Mouse (Mus musculus) lung, postnatal 0 days (tissue): ENCODE data around the gene Kctd11. TPM values are rescaled to one million over a fixed set of nuclear protein-coding genes. Genes with fewer than 3 reads are reported as not detected.

ENCODE experiments used
- ATAC-seq: fragments of 200-750 bp; cut with Nextera tagmentation; 2 replicates; pipeline ENCODE4 v1.8.0; 2017; ENCODE audit warnings: moderate library complexity
- DNase-seq: peaks from one replicate; pipeline ENCODE4 v3.0.0-alpha.2; 2016; ENCODE audit warnings: low spot score
- H3K27ac ChIP-seq: fragments of 300-500 bp; sonication (generic); 2 replicates; pipeline ENCODE4 v1.5.1; 2014; ENCODE audit warnings: antibody characterized with exemption, mild to moderate bottlenecking, low read length, mixed read lengths
- H3K27me3 ChIP-seq: fragments of 300-500 bp; sonication (generic); replicated peaks from 2 replicates; pipeline ENCODE4 v1.6.1; 2014; ENCODE audit warnings: low read length, mixed read lengths; ENCODE audit not compliant: insufficient read depth
- H3K36me3 ChIP-seq: fragments of 300-500 bp; sonication (generic); 2 replicates; pipeline ENCODE4 v1.6.1; 2014; ENCODE audit warnings: low read length, mixed read lengths; ENCODE audit not compliant: insufficient read depth
- H3K4me1 ChIP-seq: fragments of 300-500 bp; sonication (generic); 2 replicates; pipeline ENCODE4 v1.6.1; 2014; ENCODE audit warnings: antibody characterized with exemption, low read depth, low read length, mixed read lengths; ENCODE audit not compliant: insufficient read depth
- H3K4me2 ChIP-seq: fragments of 300-500 bp; sonication (generic); replicated peaks from 2 replicates; pipeline ENCODE4 v1.6.1; 2014; ENCODE audit warnings: low read depth, mild to moderate bottlenecking, low read length, moderate library complexity, mixed read lengths
- H3K4me3 ChIP-seq: fragments of 300-500 bp; sonication (generic); 2 replicates; pipeline ENCODE4 v1.5.1; 2014; ENCODE audit warnings: low read depth, low read length
- H3K9ac ChIP-seq: fragments of 300-500 bp; sonication (generic); replicated peaks from 2 replicates; pipeline ENCODE4 v1.6.1; 2014; ENCODE audit warnings: low read depth, mild to moderate bottlenecking
- H3K9me3 ChIP-seq: fragments of 300-500 bp; sonication (generic); 2 replicates; pipeline ENCODE4 v1.6.1; 2016; ENCODE audit warnings: low read length, mixed read lengths
- CTCF ChIP-seq: IDR thresholded peaks from 2 replicates; pipeline ENCODE4 v1.5.1; 2016; ENCODE audit warnings: antibody characterized with exemption, mild to moderate bottlenecking
- EP300 ChIP-seq: IDR thresholded peaks from 2 replicates; pipeline ENCODE4 v1.6.1; 2016; ENCODE audit warnings: antibody characterized with exemption, mild to moderate bottlenecking, control low read depth
- WGBS: fragments of 180-500 bp; shearing (Covaris S2); extraction: QIAGEN DNeasy Blood & Tissue Kit; methylation state at CpG from one replicate; pipeline ENCODE4 v1.1.7; 2014; 5-methylcytosine and 5-hydroxymethylcytosine counted together
- polyA plus RNA-seq: library from polyadenylated mRNA; unstranded; fragments of >200 nt; fragmentation: Nextera tagmentation; extraction: Ambion mirVana; gene quantifications from 2 replicates; pipeline ENCODE4 v1.2.1, GENCODE M21; 2015

The Kctd11 gene
- polyA plus RNA-seq, 1 experiment from 2014 or later, result 10.1 TPM

GRCm38 (mm10) chr11:69913554-69914371 lies 32.6 kb upstream of the Kctd11 start, which contains the start of gene Gps2:
Gene Gps2, plus strand, starts transcription at chr11:69913888.
- H3K36me3 ChIP-seq, result peaks cover 55% of the 10 kb centered on the region
- peaks cover 10% of the 10 kb centered on the region; the same call in 1 of the 2 replicates for H3K4me1 ChIP-seq
- WGBS, result 1% methylated on average over 60 of the region's 61 CpGs
- peak within 1 kb of the TSS; percentile 70 for H3K4me3 ChIP-seq
- H3K9ac ChIP-seq, result peak within 1 kb of the TSS; percentile 90
- H3K27ac ChIP-seq, result peak within 1 kb of the TSS; percentile 86
- no peaks in the 10 kb centered on the region for H3K9me3 ChIP-seq
- H3K27me3 ChIP-seq, result no peaks in the 10 kb centered on the region
- DNase-seq, result peak; percentile 98
- ATAC-seq, result peak; percentile 87
- peak within 1 kb of the TSS; percentile 98 for H3K4me2 ChIP-seq
- TF ChIP-seq EP300 (peak; percentile 78), CTCF (no peak)

GRCm38 (mm10) chr11:69912716-69913530 lies 31.7 kb upstream of the Kctd11 start:
- TF ChIP-seq EP300, result 0 out of 2 replicates have a peak, but pooled peaks have one; percentile 62
- no peak for TF ChIP-seq CTCF
- DNase-seq (peak; percentile 87), ATAC-seq (peak; percentile 83)
- H3K4me2 ChIP-seq, result peak overlapping the region; percentile 98
- H3K27ac ChIP-seq, result peak overlapping the region; percentile 86
- H3K9ac ChIP-seq, result no peak overlapping the region
- H3K9me3 ChIP-seq, result no peaks in the 10 kb centered on the region
- no peaks in the 10 kb centered on the region for H3K27me3 ChIP-seq
- WGBS, result 52% methylated on average over 15 of the region's 15 CpGs
- peaks cover 55% of the 10 kb centered on the region for H3K36me3 ChIP-seq
- peaks cover 9% of the 10 kb centered on the region; the same call in 1 of the 2 replicates for H3K4me1 ChIP-seq
- H3K4me3 ChIP-seq, result no peak overlapping the region; the same call in 1 of the 2 replicates

GRCm38 (mm10) chr11:69911701-69912100 lies 30.5 kb upstream of the Kctd11 start:
- H3K4me3 ChIP-seq, result no peak overlapping the region
- H3K27ac ChIP-seq, result no peak overlapping the region
- no peak for DNase-seq
- TF ChIP-seq CTCF (no peak), EP300 (no peak)
- peaks cover 55% of the 10 kb centered on the region for H3K36me3 ChIP-seq
- H3K4me1 ChIP-seq, result peaks cover 9% of the 10 kb centered on the region; the same call in 1 of the 2 replicates
- WGBS, result 85% methylated on average over 5 of the region's 6 CpGs
- H3K9ac ChIP-seq, result no peak overlapping the region
- ATAC-seq, result no peak
- no peak overlapping the region for H3K4me2 ChIP-seq
- H3K9me3 ChIP-seq, result no peaks in the 10 kb centered on the region
- H3K27me3 ChIP-seq, result no peaks in the 10 kb centered on the region

GRCm38 (mm10) chr11:69910781-69911560 lies 29.8 kb upstream of the Kctd11 start:
- no peak overlapping the region for H3K4me2 ChIP-seq
- no peaks in the 10 kb centered on the region for H3K9me3 ChIP-seq
- no peak overlapping the region for H3K4me3 ChIP-seq
- ATAC-seq, result no peak
- no peak overlapping the region for H3K9ac ChIP-seq
- TF ChIP-seq EP300 (no peak), CTCF (no peak)
- DNase-seq, result no peak
- no peaks in the 10 kb centered on the region for H3K27me3 ChIP-seq
- H3K27ac ChIP-seq, result no peak overlapping the region
- peaks cover 56% of the 10 kb centered on the region for H3K36me3 ChIP-seq
- peaks cover 9% of the 10 kb centered on the region; the same call in 1 of the 2 replicates for H3K4me1 ChIP-seq
- WGBS, result 87% methylated on average over 17 of the region's 17 CpGs

GRCm38 (mm10) chr11:69910177-69910576 lies 29.0 kb upstream of the Kctd11 start:
- no peak overlapping the region for H3K27ac ChIP-seq
- no peaks in the 10 kb centered on the region for H3K9me3 ChIP-seq
- ATAC-seq, result no peak
- no peak overlapping the region for H3K4me3 ChIP-seq
- H3K4me2 ChIP-seq, result no peak overlapping the region
- peaks cover 9% of the 10 kb centered on the region; the same call in 1 of the 2 replicates for H3K4me1 ChIP-seq
- peaks cover 57% of the 10 kb centered on the region for H3K36me3 ChIP-seq
- H3K27me3 ChIP-seq, result no peaks in the 10 kb centered on the region
- TF ChIP-seq CTCF, result no peak
- no peak for TF ChIP-seq EP300
- DNase-seq, result no peak
- 94% methylated on average over 8 of the region's 8 CpGs for WGBS
- H3K9ac ChIP-seq, result no peak overlapping the region
